Mouse (Mus musculus) MEL (cell line): ENCODE data around the gene Gm4952. TPM values are rescaled to one million over a fixed set of nuclear protein-coding genes. Genes with fewer than 3 reads are reported as not detected.

Experiments used
- DNase-seq: peaks from one replicate; pipeline ENCODE4 v3.0.0; 2011; ENCODE audit warnings: low read depth, low spot score
- H3K27ac ChIP-seq: 2 replicates; pipeline ENCODE4 v1.5.1; 2012; ENCODE audit warnings: low read depth, mild to moderate bottlenecking, control low read depth, low read length, moderate library complexity; ENCODE audit not compliant: control insufficient read depth
- H3K27me3 ChIP-seq, 2 experiments: fragments of 150-350 bp in 1 of 2; sonication (generic) in 1 of 2; 2 replicates each; pipeline ENCODE4 v1.6.1; 2012; ENCODE audit warnings: low read length in 2 of 2, mild to moderate bottlenecking in 2 of 2, improper control_type of control experiment in 1 of 2, moderate library complexity in 1 of 2; ENCODE audit not compliant: insufficient read depth in 2 of 2, control insufficient read depth in 1 of 2
- H3K36me3 ChIP-seq, 2 experiments: 2 replicates each; pipeline ENCODE4 v1.6.1; 2012 to 2014; ENCODE audit warnings: low read length in 2 of 2, improper control_type of control experiment in 1 of 2, inconsistent platforms in 1 of 2, mild to moderate bottlenecking in 1 of 2; ENCODE audit not compliant: insufficient read depth in 2 of 2, control insufficient read depth in 1 of 2
- H3K4me1 ChIP-seq, 2 experiments: fragments of 150-350 bp in 1 of 2; sonication (generic) in 1 of 2; 2 replicates each; pipeline ENCODE4 v1.6.1; 2012; ENCODE audit warnings: low read length in 2 of 2, improper control_type of control experiment in 1 of 2, mild to moderate bottlenecking in 1 of 2; ENCODE audit not compliant: insufficient read depth in 2 of 2, control insufficient read depth in 1 of 2
- H3K4me3 ChIP-seq, 2 experiments: fragments of 150-350 bp in 1 of 2; sonication (generic) in 1 of 2; 2 replicates each; pipeline ENCODE4 v1.5.1; 2012; ENCODE audit warnings: low read depth in 2 of 2, low read length in 2 of 2, mild to moderate bottlenecking in 2 of 2, moderate library complexity in 2 of 2, control low read depth in 1 of 2, improper control_type of control experiment in 1 of 2; ENCODE audit not compliant: control insufficient read depth in 1 of 2, insufficient read depth in 1 of 2
- H3K79me2 ChIP-seq: 2 replicates; pipeline ENCODE4 v1.6.1; 2012; ENCODE audit warnings: mild to moderate bottlenecking, low read length, moderate library complexity; ENCODE audit not compliant: control insufficient read depth, poor library complexity, insufficient read depth
- H3K9ac ChIP-seq: 2 replicates; pipeline ENCODE4 v1.6.1; 2012; ENCODE audit warnings: low read depth, mild to moderate bottlenecking, control low read depth, low read length, moderate library complexity; ENCODE audit not compliant: control insufficient read depth, poor library complexity, severe bottlenecking
- H3K9me3 ChIP-seq: fragments of 150-350 bp; sonication (generic); replicated peaks from 2 replicates; pipeline ENCODE4 v1.6.1; 2012; ENCODE audit warnings: mild to moderate bottlenecking, low read length, improper control_type of control experiment, moderate library complexity; ENCODE audit not compliant: insufficient read depth
- E2F4 ChIP-seq: IDR thresholded peaks from 2 replicates; pipeline ENCODE4 v1.6.1; 2011; ENCODE audit warnings: low read depth, low read length, improper control_type of control experiment, borderline replicate concordance
- ELF1 ChIP-seq: IDR thresholded peaks from 2 replicates; pipeline ENCODE4 v1.6.1; 2014; ENCODE audit warnings: low read depth, mild to moderate bottlenecking, inconsistent platforms, low read length, improper control_type of control experiment, moderate library complexity
- GABPA ChIP-seq: IDR thresholded peaks from 2 replicates; pipeline ENCODE4 v1.6.1; 2012; ENCODE audit warnings: low read depth, mild to moderate bottlenecking, inconsistent platforms, low read length, improper control_type of control experiment, moderate library complexity
- HCFC1 ChIP-seq: IDR thresholded peaks from 2 replicates; pipeline ENCODE4 v1.6.1; 2012; ENCODE audit warnings: low read depth, mild to moderate bottlenecking, inconsistent platforms, low read length, improper control_type of control experiment, moderate library complexity
- JUND ChIP-seq: IDR thresholded peaks from 2 replicates; pipeline ENCODE4 v1.6.1; 2011; ENCODE audit warnings: low read depth, mild to moderate bottlenecking, improper control_type of control experiment, low read length
- MAFK ChIP-seq: IDR thresholded peaks from 2 replicates; pipeline ENCODE4 v1.6.1; 2011; ENCODE audit warnings: low read depth, mild to moderate bottlenecking, low read length, improper control_type of control experiment, borderline replicate concordance
- MYC ChIP-seq: IDR thresholded peaks from 2 replicates; pipeline ENCODE4 v1.6.1; 2011; ENCODE audit warnings: low read depth, mild to moderate bottlenecking, low read length, improper control_type of control experiment, moderate library complexity
- NRF1 ChIP-seq: IDR thresholded peaks from 2 replicates; pipeline ENCODE4 v1.6.1; 2014; ENCODE audit warnings: low read depth, mild to moderate bottlenecking, inconsistent platforms, low read length, improper control_type of control experiment, moderate library complexity; ENCODE audit not compliant: poor library complexity, insufficient read depth, severe bottlenecking
- POLR2A ChIP-seq, 2 experiments: IDR thresholded peaks; 2 replicates each; pipeline ENCODE4 v1.6.1; 2011 to 2012; ENCODE audit warnings: low read length in 2 of 2, mild to moderate bottlenecking in 2 of 2, control low read depth in 1 of 2, improper control_type of control experiment in 1 of 2, low read depth in 1 of 2, moderate library complexity in 1 of 2; ENCODE audit not compliant: control insufficient read depth in 1 of 2, insufficient read depth in 1 of 2, poor library complexity in 1 of 2
- POLR2AphosphoS2 ChIP-seq: IDR thresholded peaks from 2 replicates; pipeline ENCODE4 v1.6.1; 2011; ENCODE audit warnings: low read length, improper control_type of control experiment
- RAD21 ChIP-seq: IDR thresholded peaks from 2 replicates; pipeline ENCODE4 v1.6.1; 2011; ENCODE audit warnings: mild to moderate bottlenecking, low read depth, low read length, improper control_type of control experiment
- RCOR1 ChIP-seq: IDR thresholded peaks from 2 replicates; pipeline ENCODE4 v1.6.1; 2012; ENCODE audit warnings: low read depth, mild to moderate bottlenecking, inconsistent platforms, low read length, improper control_type of control experiment
- SIN3A ChIP-seq: IDR thresholded peaks from 2 replicates; pipeline ENCODE4 v1.6.1; 2012; ENCODE audit warnings: low read length, improper control_type of control experiment, inconsistent platforms
- SMC3 ChIP-seq: IDR thresholded peaks from 2 replicates; pipeline ENCODE4 v1.6.1; 2011; ENCODE audit warnings: low read depth, low read length, improper control_type of control experiment
- TAL1 ChIP-seq: IDR thresholded peaks from 2 replicates; pipeline ENCODE4 v1.6.1; 2012; ENCODE audit warnings: mild to moderate bottlenecking, inconsistent platforms, low read length, moderate library complexity, mixed read lengths
- ZC3H11A ChIP-seq: IDR thresholded peaks from 2 replicates; pipeline ENCODE4 v1.6.1; 2012; ENCODE audit warnings: low read depth, mild to moderate bottlenecking, inconsistent platforms, low read length, improper control_type of control experiment
- ZMIZ1 ChIP-seq: IDR thresholded peaks from 2 replicates; pipeline ENCODE4 v1.6.1; 2012; ENCODE audit warnings: low read depth, mild to moderate bottlenecking, inconsistent platforms, low read length, improper control_type of control experiment, moderate library complexity
- polyA plus RNA-seq, 2 experiments: library from polyadenylated mRNA; stranded (reverse) in 1 of 2; unstranded in 1 of 2; fragments of >175 nt in 1 of 2; fragments of >200 nt in 1 of 2; gene quantifications; 2 replicates each; pipeline versions ENCODE4 v1.2.1 to v1.2.4; 2012; ENCODE audit warnings: low replicate concordance in 2 of 2, low read depth in 1 of 2; ENCODE audit not compliant: insufficient read length in 2 of 2, insufficient read depth in 1 of 2, missing spikeins in 1 of 2
- total RNA-seq: library from RNA; depleted of rRNA; stranded (reverse); fragments of 300-350 nt; gene quantifications from 2 replicates; pipeline ENCODE4 v1.2.3, GENCODE M21; 2012; rRNA removed

Gm4952 gene
- not detected in 2 replicates for total RNA-seq
- polyA plus RNA-seq = under 1 TPM in 1 of 2 experiments, not detected in 1; 0.06 TPM

DNA sequence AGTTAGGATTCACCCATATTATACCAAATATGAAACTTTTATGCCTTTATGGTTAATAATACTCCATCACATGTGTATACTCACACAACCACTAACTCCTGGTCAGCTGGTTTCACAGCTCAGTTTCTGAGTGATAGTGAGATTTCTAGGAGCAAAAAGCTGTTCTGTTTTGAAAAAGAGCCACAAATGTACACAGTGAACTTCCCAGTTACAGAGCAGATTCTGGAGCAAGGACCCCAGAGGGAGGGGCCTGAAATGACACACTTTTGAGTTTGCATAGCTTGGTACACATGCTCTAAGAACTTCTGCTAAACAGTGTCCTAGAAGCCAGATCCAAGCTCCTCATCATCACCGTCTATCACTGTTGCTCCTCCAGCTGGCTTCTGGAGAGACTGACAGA lies at the start of gene Gm4952:
Gene Gm4952, plus strand, starts transcription at position 301 of the 400 bp plus-strand sequence.
- Histone ChIP-seq H3K36me3 (0 out of 4 replicates have a peak, but pooled peaks cover 0 to 2% of the 10 kb centered on the region in 2 experiments), H3K79me2 (no peaks in the 10 kb centered on the region), H3K27me3 (no peaks in the 10 kb centered on the region), H3K4me1 (no peaks in the 10 kb centered on the region), H3K9me3 (no peaks in the 10 kb centered on the region), H3K27ac (no peak within 1 kb of the TSS), H3K9ac (no peak within 1 kb of the TSS), H3K4me3 (no peak within 1 kb of the TSS)
- TF ChIP-seq SIN3A (no peak), POLR2A (IDR thresholded peaks at IDR 0.05; ENCODE audit: control insufficient read depth in 1 of 2, insufficient read depth in 1 of 2, low read depth in 1 of 2, low read length in 2 of 2, poor library complexity in 1 of 2) (no peak), POLR2AphosphoS2 (no peak), ELF1 (no peak), SMC3 (no peak), JUND (no peak), NRF1 (no peak), HCFC1 (no peak), RAD21 (no peak), ZMIZ1 (no peak)
- no peak for DNase-seq

DNA sequence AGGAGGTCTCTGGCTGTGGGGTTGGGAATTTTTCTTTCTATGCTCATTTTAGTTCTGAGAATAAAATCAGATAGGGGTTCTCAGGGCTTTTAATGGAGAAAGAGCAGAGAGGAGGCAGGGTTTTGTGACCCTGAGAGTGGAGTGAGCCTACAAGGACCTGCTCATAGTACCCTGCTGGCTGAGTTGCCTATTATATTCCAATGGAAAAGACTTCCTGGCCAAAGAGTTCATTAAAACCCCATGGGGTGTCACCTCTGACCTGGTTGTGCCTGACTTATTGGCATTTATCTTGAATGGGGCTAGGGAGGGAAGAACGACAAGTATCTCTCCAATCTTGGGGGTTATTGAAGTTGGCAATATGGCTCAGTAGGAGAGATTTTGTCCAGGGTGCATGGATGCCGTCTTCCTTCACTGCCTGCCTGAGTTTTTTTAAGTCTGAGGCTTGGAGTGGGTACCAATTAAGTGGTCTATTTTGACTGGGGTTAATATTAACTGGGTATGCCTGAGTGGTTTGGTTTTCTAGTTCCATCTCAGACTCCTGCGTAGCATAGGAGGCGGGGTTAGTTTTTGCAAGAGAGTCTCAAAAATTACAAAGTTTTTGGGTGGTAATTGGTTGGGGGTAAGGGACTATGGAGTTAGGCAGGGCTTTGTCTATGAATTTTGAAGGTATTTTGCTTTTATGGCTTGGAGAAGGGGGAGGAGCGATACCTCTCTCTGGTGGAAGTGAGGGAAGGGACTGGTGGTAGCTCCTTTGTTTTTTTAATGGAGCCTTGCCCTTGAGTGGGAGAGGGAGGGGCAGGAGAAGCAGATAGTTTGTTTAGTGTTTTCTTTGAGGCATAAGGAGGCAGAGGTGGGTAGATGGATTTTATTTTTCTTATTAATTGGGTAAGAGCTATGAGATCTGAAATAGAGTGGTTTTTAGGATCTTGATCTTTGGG lies 49.5 kb upstream of the Gm4952 start:
- no peak overlapping the region for H3K27ac ChIP-seq
- no peaks in the 10 kb centered on the region for H3K79me2 ChIP-seq
- no peaks in the 10 kb centered on the region for H3K9me3 ChIP-seq

More for the DNA sequence above, 49.5 kb upstream of the Gm4952 start:
- H3K4me3 ChIP-seq = no peak overlapping the region
- no peaks in the 10 kb centered on the region for H3K4me1 ChIP-seq
- TF ChIP-seq MYC = no peak
- TF ChIP-seq NRF1 = no peak
- no peak for TF ChIP-seq RCOR1
- no peak for TF ChIP-seq GABPA
- TF ChIP-seq ZC3H11A = no peak
- TF ChIP-seq E2F4 = no peak
- no peak for TF ChIP-seq TAL1
- no peak for TF ChIP-seq ZMIZ1
- TF ChIP-seq MAFK = no peak
- TF ChIP-seq, all 39 proteins: peak for 0
- Histone ChIP-seq H3K9ac (no peak overlapping the region), H3K27me3 (no peaks in the 10 kb centered on the region), H3K36me3 (no peaks in the 10 kb centered on the region)
- DNase-seq = no peak
